Mouse (Mus musculus) cerebellum, adult 2 months (tissue): ENCODE results near the gene Ddc. TPM values are rescaled to one million over a fixed set of nuclear protein-coding genes. Genes with fewer than 3 reads are reported as not detected.

Source experiments
- DNase-seq, 2 experiments: peaks; one replicate each; pipeline ENCODE4 v3.0.0; 2021
- H3K27ac ChIP-seq: fragments of 200-500 bp; 2 replicates; pipeline ENCODE4 v1.5.1; 2012; ENCODE audit warnings: low read length, control low read depth, inconsistent platforms; ENCODE audit not compliant: insufficient read depth
- H3K27me3 ChIP-seq: fragments of 200-500 bp; 2 replicates; pipeline ENCODE4 v1.6.1; 2012; ENCODE audit warnings: inconsistent platforms, mild to moderate bottlenecking, low read length, moderate library complexity; ENCODE audit not compliant: control insufficient read depth, insufficient read depth
- H3K4me1 ChIP-seq: fragments of 200-500 bp; 2 replicates; pipeline ENCODE4 v1.6.1; 2011; ENCODE audit warnings: low read length; ENCODE audit not compliant: control insufficient read depth, insufficient read depth
- H3K4me3 ChIP-seq: fragments of 200-500 bp; replicated peaks from 2 replicates; pipeline ENCODE3; 2011; ENCODE audit warnings: mild to moderate bottlenecking, low read depth, low read length, control low read depth; ENCODE audit not compliant: insufficient read depth
- CTCF ChIP-seq: fragments of 200-500 bp; IDR thresholded peaks from 2 replicates; pipeline ENCODE4 v1.5.1; 2011; ENCODE audit warnings: low read depth, mild to moderate bottlenecking, control low read depth, low read length, moderate library complexity, borderline replicate concordance; ENCODE audit not compliant: insufficient read depth
- POLR2A ChIP-seq: fragments of 200-500 bp; IDR thresholded peaks from 2 replicates; pipeline ENCODE4 v1.6.1; 2011; ENCODE audit warnings: low read length, control low read depth, borderline replicate concordance; ENCODE audit not compliant: insufficient read depth
- WGBS: fragments of 180-500 bp; shearing (Covaris S2); methylation state at CpG from one replicate; pipeline ENCODE4 v1.1.7; 2018; 5-methylcytosine and 5-hydroxymethylcytosine counted together
- polyA plus RNA-seq: library from polyadenylated mRNA; depleted of rRNA; stranded (reverse); fragments of >200 nt; gene quantifications from 2 replicates; pipeline ENCODE4 v1.2.3, GENCODE M21; 2012

Ddc gene
- polyA plus RNA-seq, 1 experiment, result 13.1 TPM

- no peaks in the 10 kb centered on the region; the same call in 1 of the 2 replicates for H3K27me3 ChIP-seq
- DNase-seq, result no peak
- H3K4me3 ChIP-seq, result no peak overlapping the region
- no peaks in the 10 kb centered on the region for H3K4me1 ChIP-seq
- WGBS, result 44% methylated on average over 6 of the region's 6 CpGs
- H3K27ac ChIP-seq, result no peak overlapping the region
- TF ChIP-seq POLR2A (no peak), CTCF (no peak)
Observed at GRCm38 (mm10) chr11:11828761-11829160, 69.2 kb downstream of the Ddc start.

GRCm38 (mm10) chr11:11828251-11828650 is 69.7 kb downstream of the Ddc start:
- Histone ChIP-seq H3K4me1 (no peaks in the 10 kb centered on the region), H3K27me3 (no peaks in the 10 kb centered on the region; the same call in 1 of the 2 replicates), H3K4me3 (no peak overlapping the region), H3K27ac (no peak overlapping the region)
- no peak for DNase-seq
- 54% methylated on average over 5 of the region's 5 CpGs for WGBS
- no peak for TF ChIP-seq CTCF
- TF ChIP-seq POLR2A, result no peak

- TF ChIP-seq CTCF (no peak), POLR2A (no peak)
- Histone ChIP-seq H3K27me3 (no peaks in the 10 kb centered on the region; the same call in 1 of the 2 replicates), H3K4me1 (no peaks in the 10 kb centered on the region), H3K27ac (no peak overlapping the region), H3K4me3 (no peak overlapping the region)
- no peak for DNase-seq
Observed at GRCm38 (mm10) chr11:11826475-11826874, 71.5 kb downstream of the Ddc start.

GRCm38 (mm10) chr11:11825670-11826069 is 72.3 kb downstream of the Ddc start:
- no peak overlapping the region for H3K27ac ChIP-seq
- H3K27me3 ChIP-seq, result no peaks in the 10 kb centered on the region; the same call in 1 of the 2 replicates
- H3K4me1 ChIP-seq, result no peaks in the 10 kb centered on the region
- WGBS, result 77% methylated on average over 6 of the region's 6 CpGs
- no peak for DNase-seq
- no peak overlapping the region for H3K4me3 ChIP-seq
- no peak for TF ChIP-seq CTCF

- TF ChIP-seq POLR2A (no peak), CTCF (no peak)
- H3K4me3 ChIP-seq, result no peak overlapping the region
- no peak overlapping the region for H3K27ac ChIP-seq
- DNase-seq, result no peak
- H3K27me3 ChIP-seq, result no peaks in the 10 kb centered on the region; the same call in 1 of the 2 replicates
- no peaks in the 10 kb centered on the region for H3K4me1 ChIP-seq
- WGBS, result 37% methylated on average over 3 of the region's 3 CpGs
Observed at GRCm38 (mm10) chr11:11824970-11825635, 72.8 kb downstream of the Ddc start.

- Histone ChIP-seq H3K27me3 (no peaks in the 10 kb centered on the region; the same call in 1 of the 2 replicates), H3K27ac (no peak overlapping the region), H3K4me1 (no peaks in the 10 kb centered on the region), H3K4me3 (no peak overlapping the region)
- WGBS, result 21% methylated on average over 12 of the region's 12 CpGs
- TF ChIP-seq CTCF, result no peak
- no peak for TF ChIP-seq POLR2A
- no peak for DNase-seq
Observed at GRCm38 (mm10) chr11:11823980-11824911, 73.7 kb downstream of the Ddc start.

- Histone ChIP-seq H3K27me3 (no peaks in the 10 kb centered on the region), H3K4me1 (no peaks in the 10 kb centered on the region), H3K4me3 (no peak overlapping the region), H3K27ac (no peak overlapping the region)
- WGBS, result 77% methylated on average over 20 of the region's 20 CpGs
- TF ChIP-seq CTCF, result no peak
- no peak for TF ChIP-seq POLR2A
- no peak for DNase-seq
Observed at GRCm38 (mm10) chr11:11822181-11823095, 75.5 kb downstream of the Ddc start.
